Mouse (Mus musculus) heart, embryonic 13.5 days (tissue): ENCODE results near the gene Cldn24. TPM values are rescaled to one million over a fixed set of nuclear protein-coding genes. Genes with fewer than 3 reads are reported as not detected.
"Not testable (repeated sequence)": the region's sequence is repeated elsewhere in the genome, so short reads cannot be mapped to it uniquely, and the experiment has no call there.

ENCODE experiments used
- ATAC-seq: fragments of 200-750 bp; cut with Nextera tagmentation; 2 replicates; pipeline ENCODE4 v1.8.0; 2017; ENCODE audit warnings: moderate TSS enrichment; ENCODE audit not compliant: insufficient number of reproducible peaks, low FRiP score, low TSS enrichment; ENCODE audit errors: extremely low read depth
- H3K27ac ChIP-seq: fragments of 300-500 bp; sonication (generic); replicated peaks from 2 replicates; pipeline ENCODE4 v1.5.1; 2015; ENCODE audit warnings: moderate library complexity, mild to moderate bottlenecking, inconsistent platforms
- H3K27me3 ChIP-seq: fragments of 300-500 bp; sonication (generic); replicated peaks from 2 replicates; pipeline ENCODE4 v1.6.1; 2015; ENCODE audit warnings: mild to moderate bottlenecking, inconsistent platforms
- H3K36me3 ChIP-seq: fragments of 300-500 bp; sonication (generic); 2 replicates; pipeline ENCODE4 v1.6.1; 2015; ENCODE audit warnings: mild to moderate bottlenecking, inconsistent platforms
- H3K4me1 ChIP-seq: fragments of 300-500 bp; sonication (generic); 2 replicates; pipeline ENCODE4 v1.6.1; 2015; ENCODE audit warnings: inconsistent platforms
- H3K4me2 ChIP-seq: fragments of 300-500 bp; sonication (generic); 2 replicates; pipeline ENCODE4 v1.6.1; 2015; ENCODE audit warnings: inconsistent platforms, mild to moderate bottlenecking, moderate library complexity
- H3K4me3 ChIP-seq: fragments of 300-500 bp; sonication (generic); 2 replicates; pipeline ENCODE4 v1.5.1; 2015; ENCODE audit warnings: moderate library complexity, mild to moderate bottlenecking, inconsistent platforms
- H3K9ac ChIP-seq: fragments of 300-500 bp; sonication (generic); 2 replicates; pipeline ENCODE4 v1.6.1; 2015; ENCODE audit warnings: inconsistent platforms, mild to moderate bottlenecking, moderate library complexity
- H3K9me3 ChIP-seq: fragments of 300-500 bp; sonication (generic); 2 replicates; pipeline ENCODE4 v1.6.1; 2016; ENCODE audit warnings: inconsistent platforms
- WGBS: fragments of 180-500 bp; shearing (Covaris S2); methylation state at CpG from one replicate; pipeline ENCODE4 v1.1.7; 2015; ENCODE audit warnings: mixed read lengths; 5-methylcytosine and 5-hydroxymethylcytosine counted together
- polyA plus RNA-seq: library from polyadenylated mRNA; unstranded; fragments of >200 nt; fragmentation: Nextera tagmentation; extraction: Ambion mirVana; gene quantifications from 2 replicates; pipeline ENCODE4 v1.2.1, GENCODE M21; 2015

Cldn24 gene
- polyA plus RNA-seq, 1 experiment from 2014 or later = not detected

- ATAC-seq = no peak
- 51% methylated on average over 2 of the region's 2 CpGs for WGBS
- Histone ChIP-seq H3K27ac (no peak overlapping the region), H3K4me1 (peaks cover 19% of the 10 kb centered on the region), H3K4me2 (no peak overlapping the region), H3K27me3 (no peaks in the 10 kb centered on the region), H3K4me3 (no peak overlapping the region), H3K9me3 (no peaks in the 10 kb centered on the region), H3K36me3 (no peaks in the 10 kb centered on the region), H3K9ac (no peak overlapping the region)
Observed at GRCm38 (mm10) chr8:47802349-47802748, 19.6 kb upstream of the Cldn24 start.

- no peak overlapping the region for H3K27ac ChIP-seq
- peaks cover 16% of the 10 kb centered on the region for H3K4me1 ChIP-seq
- no peaks in the 10 kb centered on the region for H3K27me3 ChIP-seq
- ATAC-seq = no peak
- no peak overlapping the region for H3K9ac ChIP-seq
- 88% methylated on average over 1 of the region's 1 CpGs for WGBS
- no peaks in the 10 kb centered on the region for H3K36me3 ChIP-seq
- no peak overlapping the region for H3K4me3 ChIP-seq
- no peaks in the 10 kb centered on the region for H3K9me3 ChIP-seq
- no peak overlapping the region for H3K4me2 ChIP-seq
Observed at GRCm38 (mm10) chr8:47804262-47804661, 17.7 kb upstream of the Cldn24 start.

GRCm38 (mm10) chr8:47809970-47810665 is 11.8 kb upstream of the Cldn24 start:
- H3K9ac ChIP-seq = no peak overlapping the region
- no peaks in the 10 kb centered on the region for H3K9me3 ChIP-seq
- H3K36me3 ChIP-seq = no peaks in the 10 kb centered on the region
- H3K4me3 ChIP-seq = no peak overlapping the region
- peaks cover 25% of the 10 kb centered on the region for H3K4me1 ChIP-seq
- peak overlapping the region; percentile 3; the same call in 1 of the 2 replicates for H3K4me2 ChIP-seq
- peak overlapping the region; percentile 55 for H3K27ac ChIP-seq
- no peak for ATAC-seq
- H3K27me3 ChIP-seq = no peaks in the 10 kb centered on the region
- WGBS = 59% methylated on average over 14 of the region's 14 CpGs

- Histone ChIP-seq H3K9ac (no peak overlapping the region), H3K4me1 (peaks cover 25% of the 10 kb centered on the region), H3K4me3 (no peak overlapping the region), H3K27ac (peak overlapping the region; percentile 55), H3K4me2 (no peak overlapping the region), H3K36me3 (no peaks in the 10 kb centered on the region), H3K9me3 (no peaks in the 10 kb centered on the region), H3K27me3 (no peaks in the 10 kb centered on the region)
- 73% methylated on average over 7 of the region's 7 CpGs for WGBS
- no peak for ATAC-seq
Observed at GRCm38 (mm10) chr8:47810666-47811015, 11.3 kb upstream of the Cldn24 start.

GRCm38 (mm10) chr8:47811221-47811620 is 10.7 kb upstream of the Cldn24 start:
- H3K27ac ChIP-seq = no peak overlapping the region
- ATAC-seq = no peak
- 75% methylated on average over 12 of the region's 12 CpGs for WGBS
- no peaks in the 10 kb centered on the region for H3K9me3 ChIP-seq
- H3K4me1 ChIP-seq = peaks cover 23% of the 10 kb centered on the region
- H3K4me3 ChIP-seq = no peak overlapping the region
- H3K36me3 ChIP-seq = no peaks in the 10 kb centered on the region
- no peak overlapping the region for H3K4me2 ChIP-seq
- no peak overlapping the region for H3K9ac ChIP-seq
- H3K27me3 ChIP-seq = no peaks in the 10 kb centered on the region

GRCm38 (mm10) chr8:47819034-47819433 is 2.9 kb upstream of the Cldn24 start:
- no peak overlapping the region for H3K9ac ChIP-seq
- no peak overlapping the region for H3K4me3 ChIP-seq
- no peaks in the 10 kb centered on the region for H3K27me3 ChIP-seq
- no peaks in the 10 kb centered on the region for H3K9me3 ChIP-seq
- ATAC-seq = no peak
- no peaks in the 10 kb centered on the region for H3K4me1 ChIP-seq
- no peaks in the 10 kb centered on the region for H3K36me3 ChIP-seq
- WGBS = 75% methylated on average over 8 of the region's 8 CpGs
- no peak overlapping the region for H3K27ac ChIP-seq
- no peak overlapping the region for H3K4me2 ChIP-seq

GRCm38 (mm10) chr8:47820914-47821772 is 800 bp upstream of the Cldn24 start:
- Histone ChIP-seq H3K4me3 (no peak overlapping the region), H3K9me3 (no peaks in the 10 kb centered on the region)
- WGBS = 78% methylated on average over 20 of the region's 20 CpGs

GRCm38 (mm10) chr8:47822541-47822940 is 598 bp downstream of the Cldn24 start:
- H3K9ac ChIP-seq, H3K27me3 ChIP-seq, H3K4me3 ChIP-seq, H3K9me3 ChIP-seq, H3K36me3 ChIP-seq, ATAC-seq, H3K4me2 ChIP-seq, H3K27ac ChIP-seq: not testable (repeated sequence)
- H3K4me1 ChIP-seq = peaks cover 10% of the 10 kb centered on the region
- 70% methylated on average over 7 of the region's 9 CpGs for WGBS

More at GRCm38 (mm10) chr8:47820914-47821772, 800 bp upstream of the Cldn24 start:
- H3K27ac ChIP-seq = no peak overlapping the region
- H3K4me2 ChIP-seq = no peak overlapping the region
- H3K4me1 ChIP-seq = peaks cover 10% of the 10 kb centered on the region
- H3K9ac ChIP-seq = no peak overlapping the region
- no peaks in the 10 kb centered on the region for H3K27me3 ChIP-seq
- H3K36me3 ChIP-seq = no peaks in the 10 kb centered on the region
- ATAC-seq = no peak

GRCm38 (mm10) chr8:47823777-47824176 is 1.8 kb downstream of the Cldn24 start:
- Histone ChIP-seq H3K9ac (no peak overlapping the region), H3K36me3 (peaks cover 17% of the 10 kb centered on the region), H3K4me1 (peaks cover 10% of the 10 kb centered on the region), H3K27me3 (no peaks in the 10 kb centered on the region), H3K9me3 (no peaks in the 10 kb centered on the region), H3K4me2 (no peak overlapping the region), H3K27ac (no peak overlapping the region), H3K4me3 (no peak overlapping the region)
- 74% methylated on average over 10 of the region's 10 CpGs for WGBS
- ATAC-seq = no peak

GRCm38 (mm10) chr8:47824182-47824581 is 2.2 kb downstream of the Cldn24 start, which contains the start of gene Cldn22:
Gene Cldn22 (plus strand): TSS chr8:47824482.
- peaks cover 21% of the 10 kb centered on the region for H3K36me3 ChIP-seq
- H3K9me3 ChIP-seq = no peaks in the 10 kb centered on the region
- peak within 1 kb of the TSS; percentile 50 for H3K27ac ChIP-seq
- no peaks in the 10 kb centered on the region for H3K27me3 ChIP-seq
- H3K4me1 ChIP-seq = peaks cover 10% of the 10 kb centered on the region
- no peak within 1 kb of the TSS for H3K9ac ChIP-seq
- no peak for ATAC-seq
- 69% methylated on average over 13 of the region's 13 CpGs for WGBS
- no peak within 1 kb of the TSS for H3K4me2 ChIP-seq
- no peak within 1 kb of the TSS for H3K4me3 ChIP-seq

GRCm38 (mm10) chr8:47825596-47825995 is 3.7 kb downstream of the Cldn24 start:
- no peak for ATAC-seq
- peaks cover 35% of the 10 kb centered on the region for H3K36me3 ChIP-seq
- no peaks in the 10 kb centered on the region for H3K27me3 ChIP-seq
- 29% methylated on average over 5 of the region's 5 CpGs for WGBS
- no peak overlapping the region for H3K4me3 ChIP-seq
- no peak overlapping the region for H3K4me2 ChIP-seq
- peak overlapping the region; percentile 50 for H3K27ac ChIP-seq
- H3K9me3 ChIP-seq = no peaks in the 10 kb centered on the region
- H3K4me1 ChIP-seq = peaks cover 10% of the 10 kb centered on the region
- H3K9ac ChIP-seq = peak overlapping the region; percentile 45; the same call in 1 of the 2 replicates
